Mouse (Mus musculus): ENCODE measurements around the gene Ago3.

Ago3 gene

GRCm38 (mm10) chr4:126423866-126424265 is 5.5 kb downstream of the Ago3 start:
- DNase-seq (ENCODE audit: low spot score), result peak; percentile 56

GRCm38 (mm10) chr4:126415707-126416106 is 13.6 kb downstream of the Ago3 start:
- no peak for DNase-seq (ENCODE audit: low spot score)

DNA sequence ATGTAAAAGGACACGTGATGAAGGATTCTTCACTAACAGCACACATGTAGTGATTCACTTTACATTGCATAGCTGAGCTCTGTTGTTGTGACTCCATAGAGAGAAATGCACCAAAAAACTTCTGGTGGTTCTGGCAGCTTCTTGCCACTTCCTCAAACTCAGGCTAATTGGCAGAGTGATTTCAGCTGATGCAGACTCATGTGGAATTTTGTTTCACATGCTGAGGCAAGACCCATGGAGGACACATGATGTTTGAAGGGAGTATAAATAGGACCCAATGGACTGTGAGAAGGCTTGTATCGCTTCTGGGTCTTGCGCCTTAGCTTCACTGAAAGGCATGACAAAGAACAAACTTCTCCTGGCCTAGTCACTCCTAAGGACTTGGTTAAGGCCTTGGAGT is 16.8 kb downstream of the Ago3 start:
- no peak for DNase-seq (ENCODE audit: low spot score)

DNA sequence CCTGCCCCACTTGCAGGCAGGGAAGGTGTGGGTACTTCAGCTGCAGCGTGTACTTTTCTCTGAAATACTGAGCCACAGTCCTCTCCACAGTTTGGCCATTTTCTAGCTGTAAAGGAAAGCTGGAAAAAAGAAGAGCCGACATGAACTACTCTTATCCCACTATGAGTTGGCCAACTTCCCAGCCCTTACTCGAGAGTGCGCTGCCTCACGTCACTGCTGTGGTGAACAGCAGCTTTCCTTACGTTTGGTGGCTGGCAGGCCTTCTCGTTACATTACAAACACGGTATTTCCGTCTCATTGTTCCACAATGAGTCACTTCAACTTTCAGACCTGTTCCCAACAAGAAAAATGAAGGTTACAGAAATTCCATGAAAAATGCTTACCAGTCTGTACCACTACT is 57.9 kb downstream of the Ago3 start:
- peak; percentile 47 for DNase-seq (ENCODE audit: low spot score)

GRCm38 (mm10) chr4:126360069-126360468 is 69.3 kb downstream of the Ago3 start:
- no peak for DNase-seq (ENCODE audit: low spot score)

GRCm38 (mm10) chr4:126343451-126343850 is 85.9 kb downstream of the Ago3 start:
- no peak for DNase-seq (ENCODE audit: low spot score)

DNA sequence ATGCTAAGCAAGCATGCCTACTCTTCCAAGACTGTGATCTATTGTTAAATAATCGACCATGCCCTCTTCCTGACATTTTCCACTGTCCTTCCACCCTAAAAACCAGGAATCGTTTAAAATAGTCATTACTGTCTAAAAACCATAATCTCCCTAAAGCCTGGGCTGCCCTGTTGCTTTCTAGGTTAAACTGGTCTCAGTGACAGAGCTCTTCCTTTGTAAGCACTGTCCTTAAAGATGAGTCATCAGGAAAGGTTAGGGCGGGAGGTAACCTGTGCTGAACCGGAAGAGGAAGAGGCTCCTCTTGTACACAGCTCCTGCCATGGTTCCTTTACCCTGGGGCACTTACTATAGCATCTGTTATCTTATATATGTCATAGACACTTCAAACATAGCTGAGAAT is 89.9 kb downstream of the Ago3 start:
- DNase-seq (ENCODE audit: low spot score), result no peak

DNA sequence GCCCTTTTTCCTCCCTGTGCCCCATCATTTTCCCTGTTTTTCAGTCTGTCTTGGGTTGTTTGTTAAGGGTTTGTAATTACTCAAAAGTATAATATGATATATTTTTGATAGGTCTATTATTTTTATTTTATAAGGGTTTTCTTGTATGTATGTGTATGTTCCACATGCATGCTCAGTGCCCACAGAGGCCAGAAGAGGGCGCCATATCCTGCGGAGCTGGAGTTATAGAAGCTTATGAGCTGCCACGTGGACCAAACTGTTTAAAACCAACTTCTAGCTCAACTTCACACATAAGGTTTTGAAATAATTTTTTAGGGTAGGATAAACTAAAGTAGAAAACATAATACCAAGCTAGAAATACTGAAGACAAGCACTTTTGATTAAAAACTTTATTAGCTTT is 97.0 kb downstream of the Ago3 start:
- DNase-seq (ENCODE audit: low spot score), result peak; percentile 21

DNA sequence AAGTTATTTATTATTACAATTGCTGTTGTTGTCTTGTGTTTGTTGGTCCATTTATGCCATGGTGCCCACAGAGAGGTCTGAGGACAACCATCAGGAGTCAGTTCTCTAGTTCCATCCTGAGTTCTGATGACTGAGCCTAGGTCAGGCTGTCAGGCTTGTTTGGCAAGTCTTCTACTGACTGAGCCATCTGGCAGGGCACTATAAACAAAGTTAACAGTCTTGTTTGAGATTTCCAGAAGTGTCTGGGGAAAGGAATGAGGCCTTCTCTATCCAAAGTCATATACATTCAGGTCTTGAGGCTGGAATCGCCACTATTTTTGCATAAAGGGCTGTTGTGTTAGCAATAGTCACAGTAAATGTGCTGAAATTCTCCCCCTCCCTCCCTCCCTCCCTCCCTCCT is 97.6 kb downstream of the Ago3 start:
- peak; percentile 30 for DNase-seq (ENCODE audit: low spot score)

- DNase-seq (ENCODE audit: low spot score), result no peak
These were observed 99.1 kb downstream of the Ago3 start for GRCm38 (mm10) chr4:126330295-126330694.

DNA sequence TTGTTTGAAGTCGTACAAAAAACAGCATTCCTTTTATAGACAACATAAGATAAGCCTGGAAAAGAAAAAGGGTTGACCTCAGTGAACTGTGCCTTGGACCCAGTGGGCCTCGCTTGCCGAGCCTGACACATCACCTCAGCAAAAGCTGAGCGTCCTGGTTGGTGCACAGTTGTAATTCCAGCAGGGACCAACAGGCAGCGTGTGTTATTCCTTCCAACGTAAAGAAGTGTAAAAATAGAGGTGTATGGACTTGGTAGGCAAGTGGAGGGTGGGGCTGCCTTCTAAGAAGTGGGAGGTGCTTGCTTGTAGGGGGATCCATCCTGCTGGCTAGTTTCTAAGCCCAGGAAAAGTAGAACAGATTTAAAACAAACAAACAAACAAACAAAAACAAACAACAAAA is 103.3 kb downstream of the Ago3 start:
- no peak for DNase-seq (ENCODE audit: low spot score)

DNA sequence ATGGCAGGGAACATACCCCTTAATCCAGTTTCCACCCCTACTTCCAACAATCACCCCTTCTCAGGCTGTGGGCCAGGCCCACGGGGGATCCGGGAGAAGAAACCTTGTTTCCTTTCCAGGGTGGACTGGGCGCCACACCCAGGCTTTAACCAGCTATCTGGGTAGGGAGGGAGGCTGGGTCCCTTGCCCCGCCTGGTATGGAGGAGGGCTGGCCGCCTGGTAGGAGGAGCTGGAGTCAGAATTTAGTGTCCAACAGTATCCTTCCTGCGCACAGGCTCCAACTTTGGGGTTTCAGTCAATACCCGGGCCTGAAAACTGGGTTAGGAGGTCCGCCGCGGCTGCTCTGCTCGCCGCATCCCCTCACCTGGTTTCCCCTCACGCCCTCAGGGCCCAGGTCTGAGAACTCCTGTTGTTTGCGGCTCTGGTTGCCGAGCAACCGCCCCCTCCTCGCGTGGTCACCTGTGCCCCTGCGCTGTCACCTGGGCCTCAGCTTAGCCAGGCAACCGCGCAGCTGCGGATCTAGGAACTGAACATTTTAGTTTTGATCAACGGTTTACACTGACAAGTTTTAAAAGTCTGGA is 104.0 kb downstream of the Ago3 start, which contains the start of gene Tekt2:
Gene Tekt2, minus strand, starts transcription at position 408 of the 581 bp plus-strand sequence.
- no peak for DNase-seq (ENCODE audit: low spot score)

- no peak for DNase-seq (ENCODE audit: low spot score)
These were observed 104.5 kb downstream of the Ago3 start for GRCm38 (mm10) chr4:126324861-126325260.

DNA sequence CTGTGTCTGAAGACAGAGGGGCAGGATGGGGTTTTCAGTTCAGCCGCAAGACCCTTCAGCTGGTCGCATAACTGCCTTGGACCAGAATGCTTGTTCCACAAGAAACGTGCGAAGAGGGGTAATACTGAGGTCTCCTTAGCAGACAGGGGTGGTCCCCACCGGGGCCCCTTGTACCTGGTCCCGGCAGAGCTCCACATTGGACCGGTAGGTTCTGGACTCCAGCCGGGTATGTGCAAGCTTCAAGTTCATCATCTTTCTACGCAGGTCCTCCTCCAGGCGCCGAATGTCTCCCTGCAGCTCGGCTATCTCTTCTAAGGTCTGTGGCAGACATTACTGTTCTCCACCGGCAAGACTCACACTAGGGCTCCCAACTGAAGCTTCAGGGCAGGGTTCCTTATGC is 106.7 kb downstream of the Ago3 start:
- no peak for DNase-seq (ENCODE audit: low spot score)

GRCm38 (mm10) chr4:126321854-126322511 is 107.4 kb downstream of the Ago3 start:
- no peak for DNase-seq (ENCODE audit: low spot score)

DNA sequence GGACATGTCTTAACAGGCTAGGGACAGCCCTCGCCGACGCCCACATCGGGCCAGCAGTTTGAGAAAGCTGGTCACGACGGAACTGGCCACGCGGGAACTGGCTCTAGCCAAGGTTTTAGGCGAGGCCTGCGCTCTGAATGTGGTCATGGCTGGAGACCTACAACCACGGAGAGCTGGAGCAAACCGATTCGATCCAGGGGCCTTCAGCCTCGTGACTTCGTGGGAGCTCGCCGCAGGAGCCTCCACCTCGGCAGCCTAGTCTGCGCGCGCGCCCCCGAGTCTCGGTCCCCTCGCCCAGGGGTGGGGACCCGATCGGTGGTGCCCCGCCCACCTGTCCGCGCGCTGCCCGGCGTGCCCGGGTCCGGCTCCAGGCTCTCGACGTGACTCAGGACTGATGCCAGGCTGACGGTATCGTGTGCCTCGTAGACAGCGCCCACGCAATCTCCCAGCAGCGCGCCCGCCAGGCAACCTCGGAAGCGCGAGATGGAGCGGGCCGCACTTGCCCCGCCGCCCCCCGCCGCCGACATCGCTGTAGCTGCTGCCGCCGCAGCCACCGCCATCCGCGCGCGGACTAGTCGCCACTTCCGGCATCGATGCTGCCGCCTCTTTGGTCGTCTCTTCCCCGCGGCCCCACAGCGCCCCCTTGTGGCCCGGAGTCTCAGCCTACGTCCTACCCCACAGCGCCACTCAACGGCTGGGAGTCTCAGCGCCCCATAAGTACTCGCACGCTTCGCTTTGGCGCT is 108.1 kb downstream of the Ago3 start, which contains the start of gene Adprhl2:
Gene Adprhl2, minus strand, starts transcription at position 593 of the 743 bp plus-strand sequence.
- DNase-seq (ENCODE audit: low spot score), result peak; percentile 95

GRCm38 (mm10) chr4:126319806-126320205 is 109.5 kb downstream of the Ago3 start:
- DNase-seq (ENCODE audit: low spot score), result no peak

- DNase-seq (ENCODE audit: low spot score), result no peak
These were observed 112.8 kb downstream of the Ago3 start for GRCm38 (mm10) chr4:126316443-126317040.

- peak; percentile 57 for DNase-seq (ENCODE audit: low spot score)
These were observed 113.4 kb downstream of the Ago3 start for GRCm38 (mm10) chr4:126315931-126316330.

DNA sequence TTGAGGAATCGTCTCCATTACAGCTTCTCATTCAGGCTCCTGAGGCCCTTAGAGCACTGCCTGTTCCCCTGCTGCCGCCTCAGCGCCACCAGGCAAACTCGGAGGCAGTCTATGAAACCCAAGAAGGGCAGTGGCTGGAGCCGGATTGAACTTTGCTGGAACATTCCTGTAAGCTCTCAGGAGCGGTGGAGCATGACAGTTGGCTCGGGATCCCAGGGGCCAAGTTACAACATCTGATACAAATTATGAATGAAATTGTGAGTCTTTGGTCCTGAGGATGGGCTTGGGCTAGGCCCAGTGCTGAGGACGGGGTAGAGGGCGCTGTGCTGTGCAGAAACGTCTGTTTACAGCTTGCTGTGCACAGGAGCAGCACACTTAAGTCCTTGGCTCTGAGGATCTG is 115.0 kb downstream of the Ago3 start:
- peak; percentile 35 for DNase-seq (ENCODE audit: low spot score)

- DNase-seq (ENCODE audit: low spot score), result no peak
These were observed 116.2 kb downstream of the Ago3 start for GRCm38 (mm10) chr4:126313202-126313601.

GRCm38 (mm10) chr4:126311566-126312200 is 117.7 kb downstream of the Ago3 start:
- DNase-seq (ENCODE audit: low spot score), result no peak
